Mouse (Mus musculus) ES-E14 (cell line): ENCODE measurements at regions not wholly inside any gene's neighbourhood (a gene's known extent, or its start where the extent isn't known, plus 50 kb on each side); places are given as distances from the start of the nearest gene placed in this dataset.

Source experiments
- CHD2 ChIP-seq: IDR thresholded peaks from 2 replicates; pipeline ENCODE4 v1.6.1; 2014; ENCODE audit warnings: mild to moderate bottlenecking, low read depth, low read length, inconsistent platforms
- HCFC1 ChIP-seq: IDR thresholded peaks from 2 replicates; pipeline ENCODE4 v1.6.1; 2012; ENCODE audit warnings: low read length, inconsistent platforms, borderline replicate concordance; ENCODE audit not compliant: insufficient read depth
- MAFK ChIP-seq: IDR thresholded peaks from 2 replicates; pipeline ENCODE4 v1.6.1; 2014; ENCODE audit warnings: mild to moderate bottlenecking, low read depth, low read length, inconsistent platforms; ENCODE audit not compliant: insufficient read depth
- ZC3H11A ChIP-seq: IDR thresholded peaks from 2 replicates; pipeline ENCODE4 v1.6.1; 2012; ENCODE audit warnings: low read depth, mild to moderate bottlenecking, inconsistent platforms, low read length, borderline replicate concordance
- ZNF384 ChIP-seq: IDR thresholded peaks from 2 replicates; pipeline ENCODE4 v1.6.1; 2012; ENCODE audit warnings: low read depth, low read length, inconsistent platforms

- TF ChIP-seq MAFK (no peak), ZC3H11A (no peak), HCFC1 (no peak), ZNF384 (no peak), CHD2 (no peak)
Observed at GRCm38 (mm10) chr4:105338131-105338530, 181.0 kb downstream of the Plpp3 start.
